Mouse (Mus musculus): ENCODE measurements at regions not wholly inside any gene's neighbourhood (a gene's known extent, or its start where the extent isn't known, plus 50 kb on each side); places are given as distances from the start of the nearest gene placed in this dataset.

- no peak for DNase-seq (ENCODE audit: low read depth, low spot score)
Observed at GRCm38 (mm10) chr16:70929651-70930050, 615.9 kb downstream of the Gbe1 start.

GRCm38 (mm10) chr16:70935959-70936358, 622.2 kb downstream of the Gbe1 start:
- DNase-seq (ENCODE audit: low read depth, low spot score) = no peak

GRCm38 (mm10) chr16:70952937-70953336, 639.2 kb downstream of the Gbe1 start:
- no peak for DNase-seq (ENCODE audit: low read depth, low spot score)
